ENCODE assay signal across 16 mouse cellular contexts in genomic region chr19:47445726-47446125, GRCm38 (mm10). TPM values are rescaled to one million over a fixed set of nuclear protein-coding genes. Genes with fewer than 3 reads are reported as not detected.
DNase-seq lines count a peak whose midpoint lies in the region; ATAC-seq lines count a peak whose summit lies in the region.
"Had no signal": no experiment of that assay in that cellular context is flagged by ENCODE, and none has a peak within 500 bp of the region (broad histone marks: within the 10 kb centered on the region; RNA-seq: fewer than 3 reads in every experiment).

No protein-coding gene starts in this region.

- no peak for ATAC-seq in heart, embryonic 12.5 days (ENCODE audit: insufficient number of reproducible peaks, low FRiP score)
- 0 out of 2 replicates have a peak, but pooled peaks have one; percentile 24 for ATAC-seq in lung, embryonic 15.5 days (ENCODE audit: borderline replicate concordance, extremely low read depth, low FRiP score, low TSS enrichment)
- peak; percentile 72 for ATAC-seq in lung, embryonic 16.5 days (ENCODE audit: low read depth)
- ATAC-seq: forebrain, embryonic 14.5 days had no signal

- H3K9ac ChIP-seq in heart, embryonic 12.5 days, result no peak overlapping the region
- H3K9ac ChIP-seq in lung, embryonic 15.5 days, result no peak overlapping the region
- H3K9ac ChIP-seq in lung, embryonic 16.5 days (ENCODE audit: low read length), result no peak overlapping the region
- H3K9ac ChIP-seq: embryonic facial prominence, embryonic 13.5 days; hindbrain, embryonic 15.5 days; kidney, embryonic 15.5 days had no signal

- no peak for DNase-seq in heart, postnatal 10 days
- no peak for DNase-seq in lung, postnatal 14 days
- no peak for DNase-seq in kidney, postnatal 36 days
- DNase-seq in cerebellum, adult 9-10 months, result no peak
- DNase-seq: adrenal gland, adult 8-10 months; cerebellum, adult 18-20 months; midbrain, embryonic 14.5 days; thymus, adult 18-20 months had no signal

- H3K4me1 ChIP-seq in heart, embryonic 12.5 days (replicated peaks), result peaks cover 99% of the 10 kb centered on the region
- H3K4me1 ChIP-seq in lung, embryonic 15.5 days, result peaks cover 90% of the 10 kb centered on the region
- peaks cover 81% of the 10 kb centered on the region for H3K4me1 ChIP-seq in lung, embryonic 16.5 days (replicated peaks; ENCODE audit: control insufficient read depth, insufficient read depth, low read length)

- no peak overlapping the region for H3K4me3 ChIP-seq in heart, embryonic 12.5 days
- H3K4me3 ChIP-seq in lung, embryonic 15.5 days, result no peak overlapping the region
- no peak overlapping the region for H3K4me3 ChIP-seq in lung, embryonic 16.5 days (ENCODE audit: low read length)
- H3K4me3 ChIP-seq: embryonic facial prominence, embryonic 13.5 days; hindbrain, embryonic 15.5 days; kidney, embryonic 15.5 days had no signal

- H3K36me3 ChIP-seq in heart, embryonic 12.5 days, result no peaks in the 10 kb centered on the region
- H3K36me3 ChIP-seq in lung, embryonic 15.5 days, result no peaks in the 10 kb centered on the region
- no peaks in the 10 kb centered on the region for H3K36me3 ChIP-seq in lung, embryonic 16.5 days (ENCODE audit: control insufficient read depth, insufficient read depth, low read length)
- H3K36me3 ChIP-seq: embryonic facial prominence, embryonic 13.5 days; G1E; hindbrain, embryonic 15.5 days; kidney, embryonic 15.5 days had no signal

- H3K27me3 ChIP-seq in heart, embryonic 12.5 days (replicated peaks), result no peaks in the 10 kb centered on the region
- peaks cover 3% of the 10 kb centered on the region; the same call in 1 of the 2 replicates for H3K27me3 ChIP-seq in lung, embryonic 15.5 days
- no peaks in the 10 kb centered on the region for H3K27me3 ChIP-seq in lung, embryonic 16.5 days (ENCODE audit: control insufficient read depth, insufficient read depth, low read depth, low read length)
- H3K27me3 ChIP-seq: embryonic facial prominence, embryonic 13.5 days; hindbrain, embryonic 15.5 days; kidney, embryonic 15.5 days had no signal

- H3K27ac ChIP-seq in heart, embryonic 12.5 days (ENCODE audit: poor library complexity, severe bottlenecking), result peak overlapping the region; percentile 38; the same call in 1 of the 2 replicates
- H3K27ac ChIP-seq in lung, embryonic 15.5 days, result peak overlapping the region; percentile 79
- H3K27ac ChIP-seq in lung, embryonic 16.5 days (ENCODE audit: low read length), result peak overlapping the region; percentile 86

- 73% methylated on average over 6 of the region's 6 CpGs for WGBS in heart, embryonic 12.5 days
- 54% methylated on average over 6 of the region's 6 CpGs for WGBS in lung, embryonic 15.5 days
- 47% methylated on average over 6 of the region's 6 CpGs for WGBS in lung, embryonic 16.5 days

- intact Hi-C loops in heart, postnatal 10 days (cut with DNase I), result no loop called here

- H3K9me3 ChIP-seq in heart, embryonic 12.5 days (replicated peaks), result no peaks in the 10 kb centered on the region
- no peaks in the 10 kb centered on the region for H3K9me3 ChIP-seq in lung, embryonic 15.5 days
- H3K9me3 ChIP-seq in lung, embryonic 16.5 days (ENCODE audit: control insufficient read depth, low read length), result no peaks in the 10 kb centered on the region
- H3K9me3 ChIP-seq: embryonic facial prominence, embryonic 13.5 days; G1E; hindbrain, embryonic 15.5 days; kidney, embryonic 15.5 days had no signal

- no peak overlapping the region for H3K4me2 ChIP-seq in heart, embryonic 12.5 days
- peak overlapping the region; percentile 37 for H3K4me2 ChIP-seq in lung, embryonic 15.5 days
- H3K4me2 ChIP-seq in lung, embryonic 16.5 days (ENCODE audit: low read depth, low read length), result peak overlapping the region; percentile 35; the same call in 1 of the 2 replicates
- H3K4me2 ChIP-seq: embryonic facial prominence, embryonic 13.5 days; hindbrain, embryonic 15.5 days; kidney, embryonic 15.5 days had no signal

RNA-seq across cellular contexts. Expression of gene Sh3pxd2a, which starts 18.5 kb away (rescaled TPM):
- 6.2 TPM in 2 replicates for polyA plus RNA-seq in heart, embryonic 12.5 days (2016; fragmentation: Nextera tagmentation; extraction: Ambion mirVana)
- total RNA-seq in heart, postnatal 10 days (2021), result 10 to 100 TPM; 87.9 to 93.7 TPM
- 6.8 and 7.1 TPM in 2 replicates for polyA plus RNA-seq in lung, embryonic 15.5 days (2015; fragmentation: Nextera tagmentation; extraction: Ambion mirVana)
- polyA plus RNA-seq in lung, embryonic 16.5 days (2015; fragmentation: Nextera tagmentation; extraction: Ambion mirVana), result 6.1 and 6.6 TPM in 2 replicates
- polyA plus RNA-seq: G1E had no signal
